In genomic region chr17:37028683-37029120, GRCm38 (mm10) we compare ENCODE assay signal across 1 mouse cellular context.
TF ChIP-seq lines count a peak whose summit lies in the region.

No protein-coding gene starts in this region.

TF ChIP-seq in myocyte, 11 proteins besides CTCF, POLR2A, EP300 and RAD21 (continued from another document):
- TF ChIP-seq CEBPB (IDR thresholded peaks at IDR 0.05; ENCODE audit: insufficient read depth, poor library complexity, severe bottlenecking) (no peak), TCF3 (IDR thresholded peaks at IDR 0.05; ENCODE audit: insufficient read length, low read depth) (no peak), MYOD1 (IDR thresholded peaks at IDR 0.05; ENCODE audit: control insufficient read depth in 1 of 3, insufficient read length in 2 of 3, low read depth in 2 of 3) (peak in 1 of 3 experiments; percentile 68), TCF12 (IDR thresholded peaks at IDR 0.05; ENCODE audit: insufficient read depth, poor library complexity, severe bottlenecking) (peak; percentile 28), MAX (IDR thresholded peaks at IDR 0.05; ENCODE audit: low read depth) (no peak), REST (IDR thresholded peaks at IDR 0.05; ENCODE audit: insufficient read depth, insufficient read length) (no peak), USF1 (IDR thresholded peaks at IDR 0.05; ENCODE audit: low read depth) (no peak)
